8 mouse cellular contexts compared by ENCODE assay signal in the genomic region with DNA sequence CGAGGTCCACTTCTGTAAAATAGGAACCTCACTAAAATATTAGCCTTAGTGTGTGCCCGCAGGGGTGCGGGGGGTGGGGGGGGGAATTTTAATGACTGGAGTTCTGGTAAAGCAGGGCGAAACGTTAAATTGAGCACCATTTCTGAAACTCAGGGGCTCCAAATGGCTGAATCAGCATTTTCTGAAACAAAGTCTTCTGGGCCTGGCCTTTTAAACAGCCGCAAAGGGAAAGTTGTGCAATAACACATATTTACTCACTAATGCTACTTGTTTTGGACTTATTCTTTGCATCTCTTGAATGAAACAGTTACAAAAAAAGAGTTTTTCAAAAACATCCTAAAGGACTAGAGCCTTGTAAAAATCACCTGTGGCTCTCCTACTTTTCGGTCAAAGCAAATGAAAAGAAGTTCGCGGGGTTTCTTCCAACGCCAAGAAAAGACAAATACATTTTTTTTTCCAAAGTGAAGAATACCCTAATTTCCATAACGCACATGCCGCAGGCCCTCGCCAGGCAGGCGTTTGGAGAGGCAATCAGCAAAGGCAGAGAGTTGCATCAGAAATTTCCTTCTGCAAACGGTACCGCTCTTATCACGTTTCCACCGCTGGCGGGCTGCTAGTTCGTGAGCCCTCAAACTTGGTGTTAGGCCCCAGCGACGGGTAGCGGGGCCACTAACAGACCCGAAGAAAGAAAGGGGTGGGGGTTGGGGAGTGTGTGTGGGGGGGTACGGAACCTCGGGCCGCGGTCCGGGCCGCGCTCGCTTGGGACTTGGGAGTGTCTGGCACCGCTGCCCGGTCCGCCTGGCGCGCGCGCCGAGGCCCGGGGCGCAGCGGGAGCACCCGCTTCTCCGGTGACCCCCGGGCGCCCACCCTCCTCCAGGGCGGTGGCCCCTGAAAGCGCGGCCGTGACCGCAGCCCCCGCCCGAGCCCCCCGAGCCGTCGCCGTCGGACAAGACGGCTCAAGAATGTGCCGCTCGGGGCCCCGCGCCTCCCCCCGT. TPM values are rescaled to one million over a fixed set of nuclear protein-coding genes. Genes with fewer than 3 reads are reported as not detected.
A peak's percentile ranks its signal among the peaks of the same experiment; 100 is the strongest.
DNase-seq lines count a peak whose midpoint lies in the region; ATAC-seq and TF ChIP-seq lines count a peak whose summit lies in the region.

No protein-coding gene starts in this region.

- peak overlapping the region; percentile 81 for H3K4me3 ChIP-seq in testis, adult 2 months (ENCODE audit: control insufficient read depth, low read depth, low read length)
- H3K4me3 ChIP-seq in heart, embryonic 10.5 days = peak overlapping the region; percentile 74
- H3K4me3 ChIP-seq in limb, embryonic 10.5 days = peak overlapping the region; percentile 70
- H3K4me3 ChIP-seq in midbrain, embryonic 12.5 days = peak overlapping the region; percentile 69
- H3K4me3 ChIP-seq in layer of hippocampus, adult 2 months = no peak overlapping the region; the same call in 1 of the 2 replicates

- TF ChIP-seq POLR2A in testis, adult 2 months (IDR thresholded peaks at IDR 0.05; ENCODE audit: control insufficient read depth, low read depth, low read length) = no peak

- H3K4me1 ChIP-seq in testis, adult 2 months (ENCODE audit: control insufficient read depth, insufficient read depth, low read length) = peaks cover 9% of the 10 kb centered on the region
- H3K4me1 ChIP-seq in heart, embryonic 10.5 days = peaks cover 6% of the 10 kb centered on the region; the same call in 1 of the 2 replicates
- H3K4me1 ChIP-seq in limb, embryonic 10.5 days = peaks cover 14% of the 10 kb centered on the region; the same call in 1 of the 2 replicates
- peaks cover 19% of the 10 kb centered on the region; the same call in 1 of the 2 replicates for H3K4me1 ChIP-seq in midbrain, embryonic 12.5 days

- H3K36me3 ChIP-seq in testis, adult 2 months (ENCODE audit: control insufficient read depth, insufficient read depth, low read length) = no peaks in the 10 kb centered on the region
- peaks cover 12% of the 10 kb centered on the region; the same call in 1 of the 2 replicates for H3K36me3 ChIP-seq in heart, embryonic 10.5 days
- H3K36me3 ChIP-seq in limb, embryonic 10.5 days = peaks cover 25% of the 10 kb centered on the region
- no peaks in the 10 kb centered on the region for H3K36me3 ChIP-seq in midbrain, embryonic 12.5 days

- 3% methylated on average over 59 of the region's 65 CpGs for WGBS in heart, embryonic 10.5 days
- WGBS in limb, embryonic 10.5 days = 3% methylated on average over 57 of the region's 65 CpGs
- 2% methylated on average over 65 of the region's 65 CpGs for WGBS in midbrain, embryonic 12.5 days

- no peaks in the 10 kb centered on the region for H3K9me3 ChIP-seq in heart, embryonic 10.5 days
- H3K9me3 ChIP-seq in limb, embryonic 10.5 days (replicated peaks) = no peaks in the 10 kb centered on the region
- H3K9me3 ChIP-seq in midbrain, embryonic 12.5 days = no peaks in the 10 kb centered on the region

- peak overlapping the region; percentile 54 for H3K4me2 ChIP-seq in midbrain, embryonic 12.5 days (replicated peaks)

- no peak for DNase-seq in testis, postnatal 14 days (ENCODE audit: low spot score)
- DNase-seq in heart, embryonic 10.5 days (ENCODE audit: low spot score) = no peak
- peak; percentile 54 for DNase-seq in limb, embryonic 10.5 days (ENCODE audit: low spot score)
- no peak for DNase-seq in layer of hippocampus, adult 2 months (ENCODE audit: low spot score in 2 of 2)
- no peak for DNase-seq in right cerebral cortex, postnatal 10 days (ENCODE audit: low spot score in 2 of 2)

- ATAC-seq in midbrain, embryonic 12.5 days (ENCODE audit: low FRiP score, low read depth) = peak; percentile 7
- no peak for ATAC-seq in erythroid progenitor cell, adult 5-6 weeks (replicated peaks; ENCODE audit: low FRiP score, poor library complexity, severe bottlenecking)

- no peaks in the 10 kb centered on the region; the same call in 1 of the 2 replicates for H3K27me3 ChIP-seq in testis, adult 2 months (ENCODE audit: control insufficient read depth, insufficient read depth, low read length)
- H3K27me3 ChIP-seq in heart, embryonic 10.5 days (ENCODE audit: insufficient read depth, poor library complexity, severe bottlenecking) = peaks cover 86% of the 10 kb centered on the region
- H3K27me3 ChIP-seq in limb, embryonic 10.5 days (ENCODE audit: low read depth, poor library complexity, severe bottlenecking) = peaks cover 100% of the 10 kb centered on the region
- peaks cover 88% of the 10 kb centered on the region for H3K27me3 ChIP-seq in midbrain, embryonic 12.5 days

- TF ChIP-seq CTCF in testis, adult 2 months (IDR thresholded peaks at IDR 0.05; ENCODE audit: control insufficient read depth, insufficient read depth, insufficient replicate concordance, low read depth, low read length) = no peak
- TF ChIP-seq CTCF in layer of hippocampus, adult 2 months (conservative IDR thresholded peaks at IDR 0.05) = no peak

- H3K9ac ChIP-seq in midbrain, embryonic 12.5 days (replicated peaks) = peak overlapping the region; percentile 88

- H3K27ac ChIP-seq in testis, adult 2 months (ENCODE audit: control insufficient read depth, insufficient read depth, low read depth, low read length) = no peak overlapping the region
- peak overlapping the region; percentile 96 for H3K27ac ChIP-seq in heart, embryonic 10.5 days
- H3K27ac ChIP-seq in limb, embryonic 10.5 days = peak overlapping the region; percentile 97
- H3K27ac ChIP-seq in midbrain, embryonic 12.5 days (replicated peaks) = peak overlapping the region; percentile 83
- no peak overlapping the region for H3K27ac ChIP-seq in layer of hippocampus, adult 2 months

RNA-seq across cellular contexts. Expression of a gene that starts 2.3 kb away (rescaled TPM):
- 12.1 and 12.2 TPM in 2 replicates for polyA plus RNA-seq in testis, adult 2 months (2012; rRNA removed)
- 654 and 797 TPM in 2 replicates for polyA plus RNA-seq in heart, embryonic 10.5 days (2016; fragmentation: Nextera tagmentation; extraction: Ambion mirVana)
- polyA plus RNA-seq in limb, embryonic 10.5 days (2016; fragmentation: Nextera tagmentation; extraction: Ambion mirVana) = 474 and 593 TPM in 2 replicates
- polyA plus RNA-seq in midbrain, embryonic 12.5 days (2016; fragmentation: Nextera tagmentation; extraction: Ambion mirVana) = 344 and 352 TPM in 2 replicates
- total RNA-seq in erythroid progenitor cell, adult 5-6 weeks (2015; ENCODE audit: low replicate concordance) = 5.9 TPM in 1 of 2 replicates, not detected in the other
- total RNA-seq in erythroid progenitor cell, adult 5-6 weeks (2017; ENCODE audit: low replicate concordance) = 0.39 and 2.1 TPM in 2 replicates
- 10 to 100 TPM; 25.0 TPM for total RNA-seq in layer of hippocampus, adult 2 months (2021)

Comparison
In these comparisons a context has a peak if more than half of its experiments do, and no peak if none do; other contexts are left out.
1. H3K27ac ChIP-seq: peak in heart, embryonic 10.5 days (single experiment), limb, embryonic 10.5 days (single experiment) and midbrain, embryonic 12.5 days (single experiment); none in testis, adult 2 months (single experiment) and layer of hippocampus, adult 2 months (single experiment).
2. RNA of a gene that starts 2.3 kb away (polyA plus RNA-seq): 654 to 797 TPM in heart, embryonic 10.5 days, 474 to 593 TPM in limb, embryonic 10.5 days and 344 to 352 TPM in midbrain, embryonic 12.5 days; 12.1 to 12.2 TPM in testis, adult 2 months; every median in the first group is over 10 times any median in the second.